Mouse (Mus musculus): ENCODE results near the gene Fars2.

Fars2 gene

DNA sequence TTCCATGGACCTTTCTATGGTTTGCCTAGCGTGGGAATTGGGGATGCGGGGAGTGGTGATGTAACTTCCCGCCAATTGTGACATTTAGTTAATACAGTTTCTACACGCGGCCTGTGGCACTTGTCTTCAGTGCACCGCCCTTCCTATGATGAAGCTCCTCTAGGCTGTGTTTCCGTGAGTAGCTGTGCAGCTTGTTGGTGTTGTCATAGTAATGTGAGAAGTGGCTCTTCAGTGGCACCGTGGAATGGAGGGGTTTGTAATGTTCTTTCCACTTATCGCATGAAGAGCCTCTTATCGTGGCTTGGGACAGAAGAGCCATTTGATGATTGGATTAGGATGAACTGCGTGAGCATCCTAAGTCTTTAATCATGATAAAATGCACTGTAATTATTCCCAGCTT lies 369.5 kb downstream of the Fars2 start:
- Histone ChIP-seq H3K27me3 (ENCODE audit: control insufficient read depth, insufficient read depth, low read length, poor library complexity, severe bottlenecking) (no peaks in the 10 kb centered on the region), H3K36me3 (ENCODE audit: control insufficient read depth, insufficient read depth, low read length, poor library complexity, severe bottlenecking) (no peaks in the 10 kb centered on the region)
- DNase-seq (ENCODE audit: low read depth, low spot score), result no peak

DNA sequence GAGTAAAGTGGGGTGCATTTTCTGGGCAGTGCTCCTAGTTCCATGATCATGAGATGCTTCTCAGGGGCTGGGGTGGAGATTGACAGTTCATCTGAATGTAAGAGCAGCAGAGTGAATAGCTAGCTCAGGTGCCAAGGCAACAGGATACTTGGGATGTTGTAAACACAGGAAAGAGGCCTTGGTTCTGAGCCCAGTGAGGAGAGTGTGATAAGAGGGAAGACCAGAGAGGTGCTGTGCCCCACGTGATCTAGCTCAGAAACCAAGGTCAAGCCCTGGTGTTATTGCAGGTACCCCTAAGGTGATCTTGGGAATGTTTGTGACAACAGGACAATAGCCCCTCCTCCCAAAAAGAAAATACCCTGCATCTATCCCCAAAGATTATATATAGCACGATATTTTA lies 372.2 kb downstream of the Fars2 start:
- no peak for DNase-seq (ENCODE audit: low read depth, low spot score)
- Histone ChIP-seq H3K27me3 (ENCODE audit: control insufficient read depth, insufficient read depth, low read length, poor library complexity, severe bottlenecking) (no peaks in the 10 kb centered on the region), H3K36me3 (ENCODE audit: control insufficient read depth, insufficient read depth, low read length, poor library complexity, severe bottlenecking) (no peaks in the 10 kb centered on the region)

DNA sequence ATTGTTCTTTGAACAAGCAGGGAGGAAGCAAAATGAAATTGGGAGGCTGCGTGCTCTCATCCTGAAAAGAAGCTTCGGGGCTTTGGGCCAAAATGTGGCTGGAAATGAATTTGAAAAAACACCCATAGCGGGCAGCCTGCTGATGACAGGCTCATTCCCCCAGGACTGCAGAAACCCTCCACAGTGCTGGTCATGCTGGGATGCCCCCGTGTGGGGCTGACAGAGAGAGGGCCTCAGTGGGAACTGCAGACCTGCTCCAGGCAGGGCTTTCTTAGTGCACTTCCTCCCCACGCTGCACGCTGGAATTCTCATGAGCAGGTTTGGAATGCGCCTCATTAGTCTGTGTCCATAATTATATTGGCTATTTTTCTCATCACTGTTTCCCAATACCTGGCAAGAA lies 373.4 kb downstream of the Fars2 start:
- Histone ChIP-seq H3K36me3 (ENCODE audit: control insufficient read depth, insufficient read depth, low read length, poor library complexity, severe bottlenecking) (no peaks in the 10 kb centered on the region), H3K27me3 (ENCODE audit: control insufficient read depth, insufficient read depth, low read length, poor library complexity, severe bottlenecking) (no peaks in the 10 kb centered on the region)
- no peak for DNase-seq (ENCODE audit: low read depth, low spot score)

DNA sequence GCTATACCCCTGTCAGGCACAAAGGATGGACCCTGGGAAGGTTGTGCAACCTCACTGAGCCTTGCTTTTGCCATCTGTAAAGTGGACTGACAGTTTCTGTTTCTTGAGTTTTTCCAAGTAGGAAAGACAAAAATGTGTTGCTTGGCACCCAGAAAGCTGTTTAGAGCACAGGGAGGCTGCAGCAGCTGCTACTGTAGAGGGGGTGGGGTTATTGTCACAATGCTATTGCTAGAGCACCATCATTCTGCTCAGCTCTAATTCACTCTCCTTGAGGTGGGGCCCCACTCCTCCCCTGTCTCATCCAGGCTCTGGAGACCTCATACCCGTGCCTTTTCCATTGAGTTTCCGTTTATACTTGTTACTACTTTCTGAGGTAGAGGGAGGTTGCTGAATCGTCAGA lies 375.2 kb downstream of the Fars2 start:
- no peak for DNase-seq (ENCODE audit: low read depth, low spot score)
- Histone ChIP-seq H3K27me3 (ENCODE audit: control insufficient read depth, insufficient read depth, low read length, poor library complexity, severe bottlenecking) (no peaks in the 10 kb centered on the region), H3K36me3 (ENCODE audit: control insufficient read depth, insufficient read depth, low read length, poor library complexity, severe bottlenecking) (no peaks in the 10 kb centered on the region)

DNA sequence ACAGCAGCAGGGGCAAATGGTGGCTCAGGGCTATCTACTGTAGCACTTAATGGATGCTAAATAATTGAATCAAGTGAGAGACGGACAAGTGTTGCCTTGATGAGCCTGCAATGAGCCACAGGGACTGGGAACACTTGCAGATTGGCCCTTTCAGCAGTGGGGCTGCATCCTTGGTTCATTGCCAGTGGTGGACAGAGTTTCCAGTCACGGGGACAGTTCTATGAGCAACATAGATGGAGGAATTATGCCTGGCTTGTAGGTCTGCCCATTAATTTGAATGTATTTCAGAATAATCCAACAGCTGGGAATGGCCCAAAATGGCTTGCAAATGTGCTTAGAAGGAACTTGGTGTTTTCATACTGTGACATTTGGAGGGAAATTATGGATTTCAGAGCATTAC lies 376.1 kb downstream of the Fars2 start:
- DNase-seq (ENCODE audit: low read depth, low spot score), result no peak
- no peaks in the 10 kb centered on the region for H3K27me3 ChIP-seq (ENCODE audit: control insufficient read depth, insufficient read depth, low read length, poor library complexity, severe bottlenecking)

DNA sequence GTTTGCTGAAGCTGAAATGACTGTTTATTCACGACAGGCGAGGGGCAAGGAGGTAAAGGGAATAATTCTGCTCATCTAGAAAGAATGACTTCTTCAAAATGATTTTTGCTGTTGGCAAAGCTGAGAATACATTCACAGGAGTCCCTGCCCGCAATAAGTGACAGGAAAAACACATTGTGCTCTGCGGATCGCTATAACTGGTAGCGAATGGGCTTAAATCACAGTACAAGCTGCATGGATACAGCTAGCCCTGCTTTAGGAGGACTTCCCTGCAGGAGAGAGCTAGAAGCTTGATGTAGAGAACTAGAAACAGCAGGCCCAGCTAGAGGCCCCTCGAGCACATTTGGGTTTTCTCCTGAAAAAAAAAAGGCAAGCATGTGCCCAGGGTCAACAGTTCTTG lies 376.6 kb downstream of the Fars2 start:
- no peak for DNase-seq (ENCODE audit: low read depth, low spot score)
- Histone ChIP-seq H3K36me3 (ENCODE audit: control insufficient read depth, insufficient read depth, low read length, poor library complexity, severe bottlenecking) (no peaks in the 10 kb centered on the region), H3K27me3 (ENCODE audit: control insufficient read depth, insufficient read depth, low read length, poor library complexity, severe bottlenecking) (no peaks in the 10 kb centered on the region)

More for the DNA sequence above, 376.1 kb downstream of the Fars2 start:
- no peaks in the 10 kb centered on the region for H3K36me3 ChIP-seq (ENCODE audit: control insufficient read depth, insufficient read depth, low read length, poor library complexity, severe bottlenecking)

DNA sequence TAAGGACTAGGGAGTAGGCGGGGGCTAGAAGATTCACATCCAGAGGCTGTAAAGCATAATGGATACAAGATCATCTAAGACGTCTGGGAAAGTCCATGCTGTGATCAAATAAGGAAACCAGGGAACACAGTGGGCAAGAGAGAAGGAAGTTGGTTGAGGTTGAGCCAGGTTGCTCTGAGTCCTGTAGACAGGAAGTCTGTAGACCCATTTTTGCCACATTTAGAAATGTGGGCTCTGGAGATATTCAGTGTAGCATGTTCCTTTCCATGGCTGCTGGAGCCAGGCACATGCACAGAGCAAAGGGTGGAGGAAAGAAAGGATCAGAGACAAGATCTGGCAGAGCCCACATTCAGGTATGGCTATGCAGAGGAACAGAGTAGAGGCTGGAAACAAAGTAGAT lies 378.8 kb downstream of the Fars2 start:
- DNase-seq (ENCODE audit: low read depth, low spot score), result no peak
- 0 out of 2 replicates have a peak, but pooled peaks cover 2% of the 10 kb centered on the region for H3K36me3 ChIP-seq (ENCODE audit: control insufficient read depth, insufficient read depth, low read length, poor library complexity, severe bottlenecking)
- no peaks in the 10 kb centered on the region for H3K27me3 ChIP-seq (ENCODE audit: control insufficient read depth, insufficient read depth, low read length, poor library complexity, severe bottlenecking)

DNA sequence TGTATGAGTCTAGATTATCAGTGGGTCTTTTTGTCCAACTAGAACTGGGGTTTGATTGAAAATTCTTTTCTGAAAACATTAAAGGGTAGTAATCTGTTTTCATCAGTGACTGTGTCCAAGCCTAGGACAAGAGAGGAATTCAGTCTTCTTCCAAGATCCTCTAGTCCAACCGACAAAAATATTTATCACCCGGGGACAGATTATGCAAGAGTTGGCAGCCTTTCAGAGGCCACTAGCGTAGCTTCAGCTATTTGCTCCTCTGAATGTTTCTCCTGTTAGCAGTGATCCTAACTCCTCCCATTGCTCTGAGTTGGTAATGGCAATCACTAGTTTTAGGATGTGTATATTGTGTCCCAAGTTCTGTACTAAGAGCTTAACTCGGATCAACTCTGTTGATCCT lies 380.1 kb downstream of the Fars2 start:
- DNase-seq (ENCODE audit: low read depth, low spot score), result no peak
- 0 out of 2 replicates have a peak, but pooled peaks cover 2% of the 10 kb centered on the region for H3K36me3 ChIP-seq (ENCODE audit: control insufficient read depth, insufficient read depth, low read length, poor library complexity, severe bottlenecking)
- H3K27me3 ChIP-seq (ENCODE audit: control insufficient read depth, insufficient read depth, low read length, poor library complexity, severe bottlenecking), result no peaks in the 10 kb centered on the region

DNA sequence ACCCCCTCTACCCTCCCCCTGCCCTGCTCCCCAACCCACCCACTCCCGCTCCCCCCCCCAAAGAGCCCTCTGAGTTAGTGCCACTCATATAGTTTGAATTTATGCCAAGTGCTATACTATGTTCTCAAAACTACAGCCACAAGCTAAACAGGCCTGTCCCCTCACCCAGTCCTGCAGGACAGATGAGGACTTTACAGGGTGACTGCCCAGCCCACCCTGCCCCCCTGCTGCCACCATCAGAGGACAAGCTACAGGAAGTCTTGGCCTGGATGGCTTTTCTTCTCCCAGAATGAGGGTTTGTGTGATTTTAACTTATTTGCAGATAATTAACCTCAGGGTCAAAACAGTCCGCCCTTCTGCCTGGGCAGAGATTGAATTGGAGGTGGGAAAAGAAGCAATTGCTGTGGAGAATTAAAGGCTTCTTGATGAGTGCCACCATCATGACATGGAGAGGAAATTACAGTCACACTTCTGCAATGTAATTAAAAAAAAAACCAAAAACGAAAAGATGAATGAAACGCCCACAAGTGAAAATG lies 383.2 kb downstream of the Fars2 start:
- Histone ChIP-seq H3K36me3 (ENCODE audit: control insufficient read depth, insufficient read depth, low read length, poor library complexity, severe bottlenecking) (0 out of 2 replicates have a peak, but pooled peaks cover 2% of the 10 kb centered on the region), H3K27me3 (ENCODE audit: control insufficient read depth, insufficient read depth, low read length, poor library complexity, severe bottlenecking) (no peaks in the 10 kb centered on the region)
- no peak for DNase-seq (ENCODE audit: low read depth, low spot score)

DNA sequence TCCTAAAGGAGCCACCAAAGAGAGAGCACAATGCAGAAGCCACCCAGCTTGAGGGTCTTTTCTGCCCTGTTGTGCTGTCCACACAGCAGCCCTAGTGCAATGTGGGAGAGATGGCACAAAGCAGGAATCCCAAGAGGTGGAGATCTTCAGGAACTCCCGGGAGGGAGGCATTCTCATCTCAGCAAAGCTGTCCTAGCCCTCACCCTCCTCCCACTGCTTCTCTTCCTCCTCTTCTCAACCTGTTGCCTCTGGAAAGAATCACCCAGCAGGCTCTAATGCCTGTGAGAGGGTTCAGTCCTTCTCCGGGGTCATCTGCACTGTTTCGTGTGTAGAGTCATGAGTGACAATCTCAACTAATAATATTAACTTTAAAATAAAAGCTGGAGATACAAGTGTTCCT lies 386.3 kb downstream of the Fars2 start:
- Histone ChIP-seq H3K36me3 (ENCODE audit: control insufficient read depth, insufficient read depth, low read length, poor library complexity, severe bottlenecking) (0 out of 2 replicates have a peak, but pooled peaks cover 2% of the 10 kb centered on the region), H3K27me3 (ENCODE audit: control insufficient read depth, insufficient read depth, low read length, poor library complexity, severe bottlenecking) (no peaks in the 10 kb centered on the region)
- DNase-seq (ENCODE audit: low read depth, low spot score), result no peak

DNA sequence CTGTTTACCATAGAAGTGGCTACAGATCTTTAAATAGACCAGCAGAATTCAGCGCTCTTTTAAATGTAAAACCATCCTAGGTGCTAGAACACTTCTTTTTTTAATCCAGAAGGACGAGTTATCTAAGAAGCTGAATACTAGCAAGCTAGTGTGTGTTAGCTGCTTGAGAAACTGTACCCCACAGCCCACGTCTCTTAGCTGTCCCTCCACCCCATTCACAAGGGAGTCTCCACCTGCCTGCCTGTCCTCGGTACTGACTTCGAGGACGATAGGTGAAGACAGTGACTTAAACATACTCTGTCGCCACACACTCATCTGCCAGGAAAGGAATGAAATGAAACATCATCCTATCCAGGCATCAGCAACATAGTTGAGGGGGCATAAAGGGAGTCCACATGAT lies 386.8 kb downstream of the Fars2 start:
- Histone ChIP-seq H3K36me3 (ENCODE audit: control insufficient read depth, insufficient read depth, low read length, poor library complexity, severe bottlenecking) (0 out of 2 replicates have a peak, but pooled peaks cover 2% of the 10 kb centered on the region), H3K27me3 (ENCODE audit: control insufficient read depth, insufficient read depth, low read length, poor library complexity, severe bottlenecking) (no peaks in the 10 kb centered on the region)
- DNase-seq (ENCODE audit: low read depth, low spot score), result no peak

DNA sequence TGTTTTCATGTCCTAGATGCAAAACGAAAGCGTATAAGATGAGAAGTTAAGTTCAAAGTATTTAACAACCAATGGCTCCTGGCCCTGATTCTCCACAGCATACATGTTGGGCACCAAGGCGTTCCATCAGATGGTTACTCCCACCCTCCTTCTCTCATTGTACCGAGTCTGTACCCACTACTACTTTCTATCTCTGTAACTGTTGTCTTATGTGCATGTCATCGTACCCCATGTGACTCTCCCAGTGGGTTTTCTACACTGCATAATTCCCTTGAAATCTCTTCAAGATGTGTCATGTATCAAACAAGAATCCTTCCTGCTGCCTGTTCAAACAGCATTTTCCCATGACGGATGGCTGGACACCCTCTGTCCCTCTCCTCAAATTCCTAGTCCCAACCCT lies 388.5 kb downstream of the Fars2 start:
- no peaks in the 10 kb centered on the region for H3K27me3 ChIP-seq (ENCODE audit: control insufficient read depth, insufficient read depth, low read length, poor library complexity, severe bottlenecking)
- no peaks in the 10 kb centered on the region for H3K36me3 ChIP-seq (ENCODE audit: control insufficient read depth, insufficient read depth, low read length, poor library complexity, severe bottlenecking)
- DNase-seq (ENCODE audit: low read depth, low spot score), result no peak

DNA sequence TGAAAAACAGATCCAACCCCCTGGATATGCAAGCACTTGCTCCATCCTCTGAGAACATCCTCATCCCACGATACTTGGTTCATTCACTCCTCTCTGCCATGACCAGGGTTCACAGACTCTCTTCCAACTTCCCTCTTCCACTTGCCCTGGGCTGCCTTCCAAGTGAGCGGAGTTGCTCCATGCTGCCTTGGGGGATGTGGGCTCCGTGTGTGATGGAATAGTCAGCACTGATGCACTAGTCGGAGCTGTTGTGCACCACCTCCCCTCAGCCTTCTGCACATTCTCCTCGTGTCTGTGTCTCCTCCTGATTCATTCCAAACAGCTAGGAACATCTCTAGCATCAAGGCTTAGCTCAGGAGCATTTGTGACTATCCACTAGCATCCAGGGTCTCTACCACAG lies 389.1 kb downstream of the Fars2 start:
- no peaks in the 10 kb centered on the region for H3K36me3 ChIP-seq (ENCODE audit: control insufficient read depth, insufficient read depth, low read length, poor library complexity, severe bottlenecking)
- no peaks in the 10 kb centered on the region for H3K27me3 ChIP-seq (ENCODE audit: control insufficient read depth, insufficient read depth, low read length, poor library complexity, severe bottlenecking)
- DNase-seq (ENCODE audit: low read depth, low spot score), result no peak

DNA sequence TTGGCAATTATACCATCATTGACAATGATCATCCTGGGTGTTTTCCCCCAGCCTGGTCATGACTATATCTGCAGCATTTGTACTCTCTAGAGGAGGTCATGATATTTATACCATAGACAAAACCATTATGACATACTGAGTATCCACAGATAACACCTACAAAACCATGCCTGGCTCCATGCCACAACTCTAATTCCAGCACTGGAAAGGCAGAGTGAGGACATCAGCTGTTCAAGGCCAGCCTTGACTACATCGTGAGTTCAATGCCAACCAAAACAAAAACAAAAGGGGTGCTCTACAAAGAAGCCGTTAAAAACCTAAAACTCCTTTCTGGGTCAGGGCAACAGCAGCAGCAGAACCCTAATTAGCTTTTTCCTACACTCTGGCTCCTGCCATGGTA lies 392.9 kb downstream of the Fars2 start:
- no peaks in the 10 kb centered on the region; the same call in 1 of the 2 replicates for H3K36me3 ChIP-seq (ENCODE audit: control insufficient read depth, insufficient read depth, low read length, poor library complexity, severe bottlenecking)
- DNase-seq (ENCODE audit: low read depth, low spot score), result no peak
- no peaks in the 10 kb centered on the region for H3K27me3 ChIP-seq (ENCODE audit: control insufficient read depth, insufficient read depth, low read length, poor library complexity, severe bottlenecking)

DNA sequence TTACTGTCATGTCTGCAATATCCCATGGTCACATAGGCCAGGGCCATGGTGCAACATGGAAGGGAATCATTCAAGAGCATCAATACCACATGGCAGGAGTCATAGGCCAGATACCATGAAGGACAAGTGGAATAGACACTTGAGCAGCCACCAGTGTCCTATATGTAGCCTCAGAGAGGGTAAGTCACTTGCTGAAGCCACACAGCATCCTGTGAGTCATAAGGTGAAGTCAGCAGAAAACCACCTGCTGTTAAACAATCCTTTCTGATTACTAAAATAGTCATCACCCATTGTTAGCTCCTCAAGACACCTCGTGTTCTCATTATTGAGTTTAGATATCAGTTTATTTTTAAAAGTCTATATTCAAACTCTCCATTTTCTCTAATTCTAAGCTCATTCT lies 395.9 kb downstream of the Fars2 start:
- no peak for DNase-seq (ENCODE audit: low read depth, low spot score)
- no peaks in the 10 kb centered on the region; the same call in 1 of the 2 replicates for H3K36me3 ChIP-seq (ENCODE audit: control insufficient read depth, insufficient read depth, low read length, poor library complexity, severe bottlenecking)

DNA sequence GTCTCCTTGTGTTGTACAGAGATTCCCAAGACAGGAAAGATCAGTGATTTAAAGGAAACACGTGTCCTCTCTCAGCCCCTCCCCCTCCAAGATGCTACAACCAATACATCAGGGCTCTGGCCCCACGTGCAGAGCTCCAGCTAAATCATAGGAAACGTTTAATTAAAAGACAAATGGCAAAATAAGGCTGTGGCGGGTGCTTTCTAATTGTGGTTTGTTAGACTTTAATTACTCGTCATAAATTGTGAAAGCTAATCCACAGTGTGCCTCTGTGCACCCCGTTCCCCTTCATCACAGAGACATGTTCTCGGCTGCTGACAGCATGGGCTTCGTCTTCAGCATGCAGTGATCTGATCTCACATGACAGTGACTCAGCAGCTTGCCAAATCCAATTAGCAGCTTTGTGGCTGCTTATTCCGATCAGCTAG lies 400.9 kb downstream of the Fars2 start:
- Histone ChIP-seq H3K27me3 (ENCODE audit: control insufficient read depth, insufficient read depth, low read length, poor library complexity, severe bottlenecking) (no peaks in the 10 kb centered on the region), H3K36me3 (ENCODE audit: control insufficient read depth, insufficient read depth, low read length, poor library complexity, severe bottlenecking) (no peaks in the 10 kb centered on the region; the same call in 1 of the 2 replicates)
- DNase-seq (ENCODE audit: low read depth, low spot score), result no peak

More for the DNA sequence above, 395.9 kb downstream of the Fars2 start:
- H3K27me3 ChIP-seq (ENCODE audit: control insufficient read depth, insufficient read depth, low read length, poor library complexity, severe bottlenecking), result no peaks in the 10 kb centered on the region
